Mouse (Mus musculus) brain, adult 10 weeks (tissue): ENCODE data around the gene Mgst3. TPM values are rescaled to one million over a fixed set of nuclear protein-coding genes. Genes with fewer than 3 reads are reported as not detected.

ENCODE experiments used
- polyA plus RNA-seq: library from polyadenylated mRNA; stranded (reverse); fragments of 350-450 nt; fragmentation: Illumina TruSeq; extraction: RNeasy Lipid Tissue Mini Kit (QIAGEN cat#74804); gene quantifications from one replicate; pipeline ENCODE4 v1.2.3, GENCODE M21; 2015; ENCODE audit warnings: low read depth, low replicate concordance

The Mgst3 gene
- polyA plus RNA-seq, result 188 TPM

GRCm38 (mm10) chr1:167393683-167394492 is at the start of gene Mgst3:
Mgst3 (minus strand) TSS chr1:167393841.

GRCm38 (mm10) chr1:167349815-167350596 is 43.6 kb downstream of the Mgst3 start, which contains the start of gene Aldh9a1:
Aldh9a1 (plus strand) TSS chr1:167349991.

Other genes with a start within 250 kb of the Mgst3 start
- gene Uck2, start 108.5 kb downstream of the Mgst3 start, polyA plus RNA-seq, result 26.3 TPM
- gene Tmco1, start 85.5 kb downstream of the Mgst3 start, polyA plus RNA-seq, result 95.4 TPM
- 31.8 TPM for gene Aldh9a1, start 43.9 kb downstream of the Mgst3 start, polyA plus RNA-seq
- gene Lrrc52, start 72.9 kb upstream of the Mgst3 start, polyA plus RNA-seq, result not detected
- gene Rxrg, start 204.5 kb upstream of the Mgst3 start, polyA plus RNA-seq, result 29.0 TPM